Mouse (Mus musculus) urinary bladder, adult 18-20 months (tissue): ENCODE results near the gene Gm28047.
"Not testable (repeated sequence)": the region's sequence is repeated elsewhere in the genome, so short reads cannot be mapped to it uniquely, and the experiment has no call there.

Source experiments
- DNase-seq, 2 experiments: peaks; one replicate each; pipeline ENCODE4 v3.0.0; 2022; ENCODE audit warnings: low spot score in 2 of 2, mixed read lengths in 2 of 2

Gm28047 gene

GRCm38 (mm10) chr15:102620765-102621164 lies 4.1 kb downstream of the Gm28047 start:
- DNase-seq: no peak

GRCm38 (mm10) chr15:102619486-102619885 lies 5.4 kb downstream of the Gm28047 start:
- no peak for DNase-seq

GRCm38 (mm10) chr15:102617654-102618053 lies 7.2 kb downstream of the Gm28047 start:
- no peak for DNase-seq

GRCm38 (mm10) chr15:102616174-102616573 lies 8.7 kb downstream of the Gm28047 start:
- no peak for DNase-seq

- no peak for DNase-seq
Observed at GRCm38 (mm10) chr15:102614224-102614623, 10.6 kb downstream of the Gm28047 start.

GRCm38 (mm10) chr15:102612966-102613365 lies 11.9 kb downstream of the Gm28047 start:
- DNase-seq: no peak

GRCm38 (mm10) chr15:102608586-102608985 lies 16.3 kb downstream of the Gm28047 start:
- not testable (repeated sequence) for DNase-seq

GRCm38 (mm10) chr15:102593996-102594656 lies 30.7 kb downstream of the Gm28047 start:
- no peak for DNase-seq

GRCm38 (mm10) chr15:102592674-102593073 lies 32.2 kb downstream of the Gm28047 start:
- no peak for DNase-seq

- DNase-seq: no peak
Observed at GRCm38 (mm10) chr15:102590567-102590966, 34.3 kb downstream of the Gm28047 start.

- no peak for DNase-seq
Observed at GRCm38 (mm10) chr15:102589826-102590225, 35.0 kb downstream of the Gm28047 start.

GRCm38 (mm10) chr15:102585501-102585900 lies 39.4 kb downstream of the Gm28047 start:
- DNase-seq: no peak

- DNase-seq: no peak
Observed at GRCm38 (mm10) chr15:102583708-102584383, 41.0 kb downstream of the Gm28047 start.

GRCm38 (mm10) chr15:102581205-102581604 lies 43.7 kb downstream of the Gm28047 start:
- no peak for DNase-seq

GRCm38 (mm10) chr15:102578351-102578750 lies 46.5 kb downstream of the Gm28047 start:
- no peak for DNase-seq

GRCm38 (mm10) chr15:102576972-102577371 lies 47.9 kb downstream of the Gm28047 start:
- DNase-seq: no peak

- peak in 1 of 2 experiments; percentile 14 for DNase-seq
Observed at GRCm38 (mm10) chr15:102572081-102572480, 52.8 kb downstream of the Gm28047 start.

- DNase-seq: no peak
Observed at GRCm38 (mm10) chr15:102567849-102568248, 57.0 kb downstream of the Gm28047 start.

- no peak for DNase-seq
Observed at GRCm38 (mm10) chr15:102563681-102564080, 61.2 kb downstream of the Gm28047 start.

GRCm38 (mm10) chr15:102563061-102563460 lies 61.8 kb downstream of the Gm28047 start:
- no peak for DNase-seq

- no peak for DNase-seq
Observed at GRCm38 (mm10) chr15:102562491-102562890, 62.4 kb downstream of the Gm28047 start.

- DNase-seq: no peak
Observed at GRCm38 (mm10) chr15:102557580-102557979, 67.3 kb downstream of the Gm28047 start.

GRCm38 (mm10) chr15:102555581-102555980 lies 69.3 kb downstream of the Gm28047 start:
- no peak for DNase-seq
